Mouse (Mus musculus): ENCODE data around the gene 4930442H23Rik.

DNA sequence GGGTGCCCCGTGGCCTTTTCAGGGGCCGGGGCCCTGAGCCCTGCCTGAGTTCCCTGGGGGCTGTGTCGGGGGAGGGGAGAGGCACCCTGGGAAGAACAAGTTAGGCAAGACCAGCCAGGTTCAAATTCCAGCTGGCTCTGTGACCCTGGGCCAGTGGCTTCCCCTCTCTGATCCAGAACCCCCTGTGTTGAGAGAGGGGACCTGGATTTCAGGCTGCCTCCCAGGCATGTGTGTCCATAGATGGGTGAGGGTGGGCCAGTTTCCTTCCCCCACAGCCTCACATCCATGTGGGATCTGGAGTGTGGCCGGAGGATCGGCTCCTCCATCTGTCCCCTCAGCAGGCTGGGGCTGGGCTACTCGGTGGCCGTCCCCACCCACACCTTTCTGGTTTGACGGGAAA is 43.6 kb downstream of the 4930442H23Rik start:
- TF ChIP-seq POLR2AphosphoS5 (IDR thresholded peaks at IDR 0.05; ENCODE audit: insufficient replicate concordance, low read depth, low read length) (no peak), CTCF (IDR thresholded peaks at IDR 0.05; ENCODE audit: low read depth, low read length) (no peak)
